Mouse (Mus musculus): ENCODE results near the gene Rab12.

Gene Rab12

DNA sequence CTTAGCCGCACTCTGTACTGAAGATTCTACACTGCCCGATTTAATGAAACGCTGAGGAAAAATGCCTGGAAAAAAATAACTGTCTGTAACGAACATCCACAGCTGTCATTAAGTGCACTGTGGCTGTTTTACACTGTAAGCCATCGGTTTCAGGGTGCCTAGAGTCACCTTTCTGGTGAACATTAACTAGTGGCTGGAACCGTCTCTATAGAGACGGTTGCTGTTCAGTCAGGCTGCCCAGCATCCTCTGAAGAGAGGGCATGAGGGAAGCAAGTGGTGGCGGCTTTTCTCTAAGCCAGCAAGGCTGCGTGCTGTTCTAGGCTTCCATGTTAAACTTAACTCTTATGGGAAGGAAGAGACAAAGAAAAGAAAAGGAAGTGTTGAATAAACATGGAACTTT lies 22.9 kb downstream of the Rab12 start:
- DNase-seq = no peak

GRCm38 (mm10) chr17:66490022-66490601 lies 29.4 kb downstream of the Rab12 start:
- peak; percentile 59 for DNase-seq

DNA sequence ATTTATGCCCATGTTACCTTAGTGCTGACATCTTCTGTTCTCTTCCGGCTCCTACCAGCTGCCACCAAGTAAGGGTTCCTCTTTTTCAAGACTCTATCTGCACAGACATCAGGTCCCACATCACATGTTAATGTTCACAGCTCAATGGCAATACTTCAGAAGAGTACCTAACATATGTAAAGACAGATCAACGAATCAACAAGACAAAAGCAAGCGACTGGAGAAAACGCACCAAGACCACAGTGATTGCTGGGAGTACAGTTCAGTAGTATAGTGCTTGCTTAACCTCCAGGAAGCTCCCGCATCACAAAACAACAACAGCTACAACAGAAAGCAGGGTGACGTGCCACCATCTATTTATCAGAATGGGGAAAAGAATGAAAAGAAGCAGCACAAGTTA lies 33.0 kb downstream of the Rab12 start:
- DNase-seq = no peak

- peak; percentile 78 for DNase-seq
Measured at GRCm38 (mm10) chr17:66485742-66486141, 33.8 kb downstream of the Rab12 start.

DNA sequence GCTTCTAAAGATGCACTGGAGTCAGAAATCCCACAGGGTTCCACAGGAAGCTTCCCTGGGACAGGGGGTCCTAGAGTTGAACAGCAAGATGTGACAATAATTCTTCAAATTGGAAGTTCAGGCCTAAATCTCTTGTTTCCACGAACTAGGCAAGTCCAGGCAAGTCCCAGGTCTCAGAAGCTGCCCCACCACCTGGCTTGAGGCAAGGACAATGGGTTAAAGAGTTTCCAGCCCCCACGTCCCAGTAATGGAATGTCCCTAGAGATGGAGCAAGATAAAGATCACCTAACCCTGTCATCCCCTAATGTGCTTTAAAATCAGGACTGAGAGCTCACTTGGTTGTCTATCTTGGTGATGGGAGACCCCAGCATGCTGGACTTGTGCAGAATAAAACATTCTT lies 34.6 kb downstream of the Rab12 start:
- DNase-seq = no peak

DNA sequence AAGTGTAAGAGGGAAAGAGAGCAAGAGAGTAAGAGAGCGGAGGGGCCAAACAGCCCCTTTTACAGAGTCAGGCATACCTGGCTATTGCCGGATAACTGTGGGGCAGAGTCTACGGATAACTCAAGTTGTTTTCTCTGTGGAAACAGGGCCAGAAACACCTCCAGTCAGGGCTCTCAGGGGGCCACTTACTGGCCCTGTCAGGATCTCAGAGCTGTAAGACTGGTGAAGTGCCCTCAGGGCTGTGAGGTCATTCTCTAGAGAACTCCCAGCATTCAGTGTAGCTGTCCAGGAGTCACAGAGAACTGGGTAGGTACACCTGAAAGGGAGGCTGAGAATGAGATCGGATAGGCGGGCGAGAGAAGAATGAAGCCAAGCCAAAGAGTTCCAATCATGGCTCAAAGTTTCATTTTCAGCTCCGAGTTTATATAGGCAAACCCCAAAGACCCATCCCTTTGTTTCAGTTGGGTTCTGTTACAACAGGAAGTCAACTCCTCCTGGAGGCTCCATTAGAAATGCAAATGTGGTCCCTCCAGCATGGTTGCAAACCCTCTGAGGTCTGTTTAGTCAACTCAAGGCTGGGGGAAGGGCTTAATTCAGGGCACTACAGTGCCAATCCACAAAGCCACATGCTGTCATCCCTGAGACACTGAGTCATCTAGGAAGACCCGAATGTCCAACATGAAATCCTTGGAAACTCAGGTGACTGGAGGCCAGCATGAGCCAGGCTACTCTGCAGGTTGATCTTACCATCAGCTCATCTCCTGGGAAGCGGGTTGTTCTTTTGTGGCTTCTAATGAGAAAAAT lies 35.7 kb downstream of the Rab12 start:
- no peak for DNase-seq

GRCm38 (mm10) chr17:66481295-66481694 lies 38.2 kb downstream of the Rab12 start:
- no peak for DNase-seq

- no peak for DNase-seq
Measured at GRCm38 (mm10) chr17:66480491-66481278, 38.8 kb downstream of the Rab12 start.

DNA sequence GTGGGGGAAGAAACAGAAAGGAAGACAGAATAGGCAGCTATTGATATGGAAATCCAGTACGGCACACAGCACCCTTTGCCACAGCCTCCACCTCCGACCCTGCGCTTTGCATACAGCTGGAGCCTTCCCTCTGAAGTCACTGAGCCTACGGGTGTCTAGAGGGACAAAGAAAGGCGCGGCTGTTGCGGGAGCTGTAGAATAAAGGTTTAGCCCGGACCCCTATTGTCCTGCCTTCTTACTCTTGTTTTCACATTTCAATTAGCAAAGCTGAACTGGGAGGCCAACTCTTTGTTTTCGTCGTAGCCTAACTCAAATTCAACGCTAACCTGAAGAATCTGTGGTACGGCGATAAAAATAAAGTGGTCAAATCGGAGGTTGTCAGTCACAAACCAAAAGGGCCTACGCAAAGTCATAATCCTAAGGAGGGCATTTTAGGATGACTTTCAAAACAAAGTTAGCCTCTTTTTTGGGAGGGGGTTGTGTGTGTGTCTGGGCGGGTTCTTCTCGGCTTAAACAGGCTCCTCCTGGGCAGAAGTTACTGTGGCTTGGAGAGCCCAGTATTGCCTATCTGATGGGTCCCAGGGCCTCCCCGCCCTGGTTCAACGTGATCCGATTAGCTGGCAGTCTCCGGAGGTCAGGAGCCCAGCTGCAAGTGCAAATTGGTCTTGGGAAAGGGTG lies 39.6 kb downstream of the Rab12 start:
- no peak for DNase-seq

- no peak for DNase-seq
Measured at GRCm38 (mm10) chr17:66479311-66479710, 40.2 kb downstream of the Rab12 start.

DNA sequence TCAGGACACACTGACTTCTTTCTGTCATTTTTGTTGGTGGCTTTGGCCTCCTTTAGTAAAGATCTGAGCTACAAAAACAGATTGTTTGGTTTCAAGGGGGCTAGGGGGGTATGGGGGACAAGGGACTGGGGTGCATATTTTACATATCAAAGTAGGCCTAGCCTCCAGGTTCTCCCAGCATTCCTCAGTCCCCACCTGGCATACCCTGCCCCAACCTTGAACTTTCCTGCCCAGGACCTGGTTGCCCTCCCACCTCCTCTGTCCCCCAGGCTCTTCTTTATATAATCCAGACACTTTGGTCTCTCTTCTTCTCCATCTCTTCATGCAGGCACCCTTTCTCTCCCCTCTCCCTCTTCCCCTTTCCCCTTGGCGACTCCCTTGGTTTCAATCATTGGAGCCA lies 46.3 kb downstream of the Rab12 start:
- no peak for DNase-seq

DNA sequence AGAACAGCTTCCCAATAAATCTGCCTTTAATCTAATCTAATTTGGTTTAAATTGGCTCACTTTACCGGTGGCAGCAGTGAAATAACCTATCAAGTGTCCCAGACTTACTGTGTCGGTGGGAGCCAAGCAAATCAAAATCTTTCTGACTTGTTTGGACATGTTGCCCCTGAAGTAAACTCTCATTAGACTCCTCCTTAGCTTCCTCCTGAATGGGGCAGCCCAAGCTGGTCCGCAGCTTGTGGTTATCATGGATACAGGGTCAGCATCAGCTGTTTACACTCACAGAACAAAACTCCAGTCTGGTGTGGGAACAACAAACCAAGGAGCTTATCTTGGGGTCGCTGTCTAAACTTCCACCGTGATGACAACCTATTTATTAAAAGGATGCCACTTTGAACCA lies 47.8 kb downstream of the Rab12 start:
- DNase-seq = no peak

DNA sequence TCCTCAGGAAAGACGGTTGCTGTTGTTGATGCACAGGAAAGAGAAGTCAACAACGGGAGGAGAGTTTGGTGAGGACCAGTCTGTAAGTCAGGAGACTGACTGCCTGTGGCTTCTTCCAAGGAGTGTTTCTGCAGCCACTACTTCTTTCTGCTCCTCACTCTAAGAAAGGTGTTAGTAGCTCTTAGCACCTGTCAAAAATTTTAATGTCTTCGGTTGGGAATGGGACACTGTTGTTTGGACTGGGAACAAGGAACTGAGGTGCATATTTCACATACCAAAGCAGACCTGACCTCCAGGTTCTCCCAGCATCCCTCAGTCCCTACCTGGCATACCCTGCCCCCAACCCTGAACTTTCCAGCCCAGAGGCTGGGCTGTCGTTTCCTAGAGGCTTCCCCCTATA lies 48.3 kb downstream of the Rab12 start:
- DNase-seq = no peak

- no peak for DNase-seq
Measured at GRCm38 (mm10) chr17:66470020-66470419, 49.5 kb downstream of the Rab12 start.

DNA sequence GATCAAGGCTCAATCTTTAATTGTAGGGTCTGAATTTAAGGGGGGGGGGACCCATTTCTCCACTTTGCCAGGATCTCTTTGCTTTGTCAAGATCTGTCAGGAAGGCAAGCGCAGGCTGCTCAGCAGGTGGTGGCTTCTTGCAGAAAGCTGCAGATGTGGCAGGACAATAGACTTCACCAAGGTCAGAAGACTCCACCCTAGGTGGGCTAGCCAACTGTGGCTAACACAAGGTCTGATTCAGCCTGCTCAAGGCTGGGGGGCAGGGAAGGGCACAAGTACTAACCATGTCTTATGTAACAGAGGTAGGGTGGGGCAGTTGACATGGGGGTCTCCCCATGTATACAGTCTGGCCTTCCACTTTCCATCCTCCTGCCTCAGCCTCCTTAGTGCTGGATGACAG lies 62.3 kb downstream of the Rab12 start:
- no peak for DNase-seq

GRCm38 (mm10) chr17:66451143-66451542 lies 68.4 kb downstream of the Rab12 start:
- peak; percentile 88 for DNase-seq

DNA sequence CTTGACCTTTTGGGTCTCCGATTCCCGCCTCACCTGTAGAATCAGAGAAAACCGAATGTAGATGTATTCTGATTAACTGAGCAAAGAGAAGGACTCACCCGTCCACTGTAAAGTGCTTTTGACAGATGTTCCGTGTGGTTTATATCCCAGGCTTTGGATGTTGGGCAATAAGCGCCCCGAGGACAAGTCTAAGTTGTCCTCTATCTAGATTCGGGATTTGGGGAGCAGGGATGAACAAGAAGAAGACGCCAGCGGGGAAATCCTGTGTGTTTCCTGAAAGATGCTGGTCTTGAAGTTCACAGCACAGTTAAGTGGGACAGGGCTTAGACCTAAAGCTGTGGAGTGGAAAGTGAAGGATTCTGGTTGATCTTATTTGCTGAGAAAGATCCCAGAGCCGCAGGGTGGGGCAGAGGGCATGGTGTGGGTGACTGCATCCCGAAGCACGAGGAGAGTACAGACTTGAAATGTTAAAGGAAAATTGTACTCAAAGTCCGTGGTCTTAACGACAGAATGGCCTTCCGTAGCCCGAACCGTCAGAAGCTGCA lies 68.9 kb downstream of the Rab12 start:
- DNase-seq = no peak

- DNase-seq = peak; percentile 75
Measured at GRCm38 (mm10) chr17:66449460-66450341, 69.8 kb downstream of the Rab12 start, which contains the start of gene Mtcl1. TSS of gene Mtcl1 (minus strand) at chr17:66449750.

DNA sequence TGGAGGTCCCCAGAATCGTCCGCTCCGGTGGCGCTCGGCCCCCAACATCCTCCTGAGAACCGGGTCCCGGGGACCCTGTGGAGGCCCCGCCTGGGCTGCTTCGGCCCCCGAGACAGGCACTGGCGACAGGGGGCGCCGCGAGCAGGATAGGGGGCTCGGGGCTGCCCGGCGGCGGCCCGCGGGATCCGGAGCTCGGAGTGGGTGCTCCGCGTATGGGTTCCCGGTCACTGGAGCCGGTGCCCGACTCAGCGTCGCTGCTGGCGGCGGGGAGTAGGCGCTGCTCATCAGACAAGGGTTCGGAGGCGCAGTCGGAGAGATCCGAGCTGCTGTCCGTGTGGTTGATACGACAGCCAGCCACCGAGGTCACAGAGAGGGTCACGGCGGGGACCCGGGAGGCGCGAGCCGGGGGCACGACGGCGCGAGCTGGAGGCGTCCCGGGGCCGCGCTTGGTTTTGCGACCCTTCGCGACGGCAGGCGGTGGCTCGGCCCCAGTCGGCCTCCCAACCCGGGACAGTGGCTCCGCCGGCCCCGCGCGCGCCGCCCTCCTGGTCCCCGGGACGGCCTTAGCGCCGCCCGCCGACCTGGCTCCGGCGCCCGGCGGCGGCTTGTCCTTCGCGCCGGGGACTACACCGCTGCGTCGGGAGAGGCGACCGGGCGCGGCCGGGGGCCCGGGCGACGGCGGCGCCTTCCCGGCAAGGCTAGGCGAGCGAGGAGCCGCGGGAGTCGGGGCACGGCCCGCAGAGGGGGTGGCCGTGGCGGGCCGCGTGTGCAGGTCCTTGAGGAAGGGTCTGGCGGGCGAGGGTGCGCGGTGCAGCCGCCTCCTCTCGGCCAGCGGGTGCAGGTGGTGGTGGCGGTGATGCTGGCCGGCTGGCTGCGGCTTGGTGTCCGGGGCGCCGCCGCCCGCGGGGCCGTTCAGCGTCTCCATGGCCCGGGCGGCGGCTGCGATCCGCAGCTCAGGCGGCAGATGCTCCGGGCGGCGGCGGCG lies 70.8 kb downstream of the Rab12 start:
- peak; percentile 77 for DNase-seq

DNA sequence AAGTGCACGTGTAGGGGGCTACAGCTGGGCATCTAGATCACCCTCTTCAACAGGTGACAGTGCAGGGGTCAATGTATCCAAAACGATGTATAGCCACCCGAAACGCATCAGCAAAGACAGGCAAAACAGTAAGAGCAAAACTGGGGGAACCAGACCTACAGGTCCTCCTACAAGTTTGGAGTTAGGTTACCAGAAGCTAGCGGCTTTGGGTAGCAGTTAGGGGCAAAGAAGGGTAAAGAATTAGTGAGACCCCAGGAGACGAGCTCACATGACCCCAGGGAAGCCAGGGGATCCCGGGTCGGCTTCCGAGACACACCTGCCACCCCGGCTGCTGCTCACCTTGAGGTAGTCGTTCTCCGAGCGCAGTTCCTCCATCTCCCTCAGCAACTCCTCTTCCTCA lies 71.6 kb downstream of the Rab12 start:
- no peak for DNase-seq

DNA sequence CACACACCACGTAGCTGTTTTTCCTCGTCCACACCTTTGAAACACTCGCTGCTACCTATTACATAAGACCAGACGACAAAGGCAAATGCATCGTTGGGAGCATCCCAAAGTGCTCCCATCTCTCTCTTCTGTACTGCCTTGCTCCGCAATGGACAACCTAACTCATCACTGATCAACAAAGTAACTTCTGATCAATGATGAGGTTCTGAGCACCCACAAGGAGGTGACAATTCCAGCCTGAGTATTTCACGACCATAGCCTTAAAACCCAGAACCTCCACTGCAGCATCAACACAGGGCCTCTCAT lies 72.6 kb downstream of the Rab12 start:
- no peak for DNase-seq
